Mouse (Mus musculus) cerebellum, adult 2 months (tissue): Measurements from ENCODE around the gene Clhc1.

Experiments
- CTCF ChIP-seq: fragments of 200-500 bp; IDR thresholded peaks from 2 replicates; pipeline ENCODE4 v1.5.1; 2011; ENCODE audit warnings: low read depth, mild to moderate bottlenecking, control low read depth, low read length, moderate library complexity, borderline replicate concordance; ENCODE audit not compliant: insufficient read depth
- POLR2A ChIP-seq: fragments of 200-500 bp; IDR thresholded peaks from 2 replicates; pipeline ENCODE4 v1.6.1; 2011; ENCODE audit warnings: low read length, control low read depth, borderline replicate concordance; ENCODE audit not compliant: insufficient read depth

DNA sequence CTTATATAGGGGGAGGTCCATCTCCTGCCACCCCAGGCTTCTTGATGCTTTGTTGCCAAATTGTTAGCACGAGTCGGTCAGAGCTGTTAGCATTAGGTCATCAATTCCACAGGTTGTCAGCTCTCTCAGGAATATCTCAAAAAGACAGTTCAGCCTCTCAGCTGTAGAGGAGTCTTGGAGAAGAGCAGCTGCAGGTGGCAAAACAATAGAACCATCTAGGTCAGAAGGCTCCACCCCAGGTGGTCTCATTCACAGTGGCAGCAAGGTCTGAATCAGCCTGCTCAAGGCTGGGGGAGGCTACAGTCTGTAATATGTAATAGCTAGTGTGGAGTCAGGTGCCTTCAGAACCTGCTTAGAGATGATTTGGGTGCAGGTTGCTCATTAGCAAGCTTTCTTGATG is 55.8 kb downstream of the Clhc1 start:
- TF ChIP-seq CTCF: no peak
- no peak for TF ChIP-seq POLR2A
